Mouse (Mus musculus) midbrain, postnatal 0 days (tissue): ENCODE data around the gene Slx4. TPM values are rescaled to one million over a fixed set of nuclear protein-coding genes. Genes with fewer than 3 reads are reported as not detected.

Experiments used
- ATAC-seq: fragments of 200-750 bp; cut with Nextera tagmentation; 2 replicates; pipeline ENCODE4 v1.8.0; 2017; ENCODE audit warnings: moderate number of reproducible peaks, mild to moderate bottlenecking, moderate TSS enrichment, moderate library complexity; ENCODE audit not compliant: low FRiP score
- DNase-seq: peaks from one replicate; pipeline ENCODE4 v3.0.0-alpha.2; 2015; ENCODE audit warnings: low spot score
- H3K27ac ChIP-seq: fragments of 300-500 bp; sonication (generic); 2 replicates; pipeline ENCODE4 v1.5.1; 2014; ENCODE audit warnings: low read depth, mild to moderate bottlenecking, low read length, mixed read lengths
- H3K27me3 ChIP-seq: fragments of 300-500 bp; sonication (generic); 2 replicates; pipeline ENCODE4 v1.6.1; 2014; ENCODE audit warnings: low read length, control low read depth, mixed read lengths; ENCODE audit not compliant: insufficient read depth
- H3K36me3 ChIP-seq: fragments of 300-500 bp; sonication (generic); 2 replicates; pipeline ENCODE4 v1.6.1; 2014; ENCODE audit warnings: low read length, control low read depth, mixed read lengths; ENCODE audit not compliant: insufficient read depth
- H3K4me1 ChIP-seq: fragments of 300-500 bp; sonication (generic); 2 replicates; pipeline ENCODE4 v1.6.1; 2014; ENCODE audit warnings: mild to moderate bottlenecking, control low read depth, antibody characterized with exemption, low read length, mixed read lengths; ENCODE audit not compliant: insufficient read depth
- H3K4me2 ChIP-seq: fragments of 300-500 bp; sonication (generic); 2 replicates; pipeline ENCODE4 v1.6.1; 2014; ENCODE audit warnings: low read depth, mild to moderate bottlenecking, low read length, mixed read lengths; ENCODE audit not compliant: poor library complexity, severe bottlenecking
- H3K4me3 ChIP-seq: fragments of 300-500 bp; sonication (generic); 2 replicates; pipeline ENCODE4 v1.5.1; 2014; ENCODE audit warnings: low read depth, mild to moderate bottlenecking, low read length, moderate library complexity
- H3K9ac ChIP-seq: fragments of 300-500 bp; sonication (generic); replicated peaks from 2 replicates; pipeline ENCODE4 v1.6.1; 2014; ENCODE audit warnings: mild to moderate bottlenecking, low read length, moderate library complexity, mixed read lengths; ENCODE audit not compliant: poor library complexity, severe bottlenecking
- H3K9me3 ChIP-seq: fragments of 300-500 bp; sonication (generic); 2 replicates; pipeline ENCODE4 v1.6.1; 2016; ENCODE audit warnings: low read length, control low read depth
- CTCF ChIP-seq: IDR thresholded peaks from 2 replicates; pipeline ENCODE4 v1.5.1; 2016; ENCODE audit warnings: antibody characterized with exemption, mild to moderate bottlenecking
- WGBS: fragments of 180-500 bp; shearing (Covaris S2); extraction: QIAGEN DNeasy Blood & Tissue Kit; methylation state at CpG from one replicate; pipeline ENCODE4 v1.1.7; 2014; 5-methylcytosine and 5-hydroxymethylcytosine counted together
- polyA plus RNA-seq: library from polyadenylated mRNA; unstranded; fragments of >200 nt; fragmentation: Nextera tagmentation; extraction: Ambion mirVana; gene quantifications from 2 replicates; pipeline ENCODE4 v1.2.1, GENCODE M21; 2015
- total RNA-seq: library from RNA; depleted of rRNA; stranded (reverse); fragments of >200 nt; gene quantifications from 2 replicates; pipeline ENCODE4 v1.2.3, GENCODE M21; 2014; rRNA removed

Gene Slx4
- 48.4 and 61.4 TPM in 2 replicates for total RNA-seq
- polyA plus RNA-seq: 19.3 and 20.2 TPM in 2 replicates

- WGBS: 2% methylated on average over 58 of the region's 58 CpGs
- Histone ChIP-seq H3K27me3 (no peaks in the 10 kb centered on the region), H3K9me3 (no peaks in the 10 kb centered on the region), H3K36me3 (peaks cover 21% of the 10 kb centered on the region), H3K27ac (peak within 1 kb of the TSS; percentile 73), H3K4me2 (peak within 1 kb of the TSS; percentile 78), H3K9ac (peak within 1 kb of the TSS; percentile 91), H3K4me1 (0 out of 2 replicates have a peak, but pooled peaks cover 6% of the 10 kb centered on the region), H3K4me3 (peak within 1 kb of the TSS; percentile 86)
- DNase-seq: peak; percentile 99
- peak; percentile 98 for ATAC-seq
- TF ChIP-seq CTCF: peak; percentile 72
These were observed at the start of gene Slx4 for GRCm38 (mm10) chr16:4003489-4004398. TSS of gene Slx4 (minus strand) at chr16:4003770.

GRCm38 (mm10) chr16:4052601-4053000, 49.0 kb upstream of the Slx4 start:
- DNase-seq: no peak
- Histone ChIP-seq H3K27ac (no peak overlapping the region), H3K4me3 (no peak overlapping the region), H3K9me3 (no peaks in the 10 kb centered on the region), H3K36me3 (peaks cover 57% of the 10 kb centered on the region), H3K27me3 (no peaks in the 10 kb centered on the region), H3K9ac (no peak overlapping the region), H3K4me2 (no peak overlapping the region), H3K4me1 (no peaks in the 10 kb centered on the region)
- ATAC-seq: no peak
- WGBS: 96% methylated on average over 4 of the region's 4 CpGs
- TF ChIP-seq CTCF: no peak

GRCm38 (mm10) chr16:4045524-4045923, 42.0 kb upstream of the Slx4 start:
- no peaks in the 10 kb centered on the region for H3K9me3 ChIP-seq
- DNase-seq: no peak
- ATAC-seq: no peak
- no peaks in the 10 kb centered on the region for H3K27me3 ChIP-seq
- H3K36me3 ChIP-seq: peaks cover 48% of the 10 kb centered on the region
- H3K4me2 ChIP-seq: no peak overlapping the region
- TF ChIP-seq CTCF: no peak; the same call in 1 of the 2 replicates
- no peak overlapping the region for H3K9ac ChIP-seq
- no peak overlapping the region for H3K27ac ChIP-seq
- no peaks in the 10 kb centered on the region for H3K4me1 ChIP-seq
- 76% methylated on average over 4 of the region's 4 CpGs for WGBS
- no peak overlapping the region for H3K4me3 ChIP-seq

GRCm38 (mm10) chr16:4044093-4044492, 40.5 kb upstream of the Slx4 start:
- H3K36me3 ChIP-seq: peaks cover 50% of the 10 kb centered on the region
- DNase-seq: no peak
- no peaks in the 10 kb centered on the region for H3K4me1 ChIP-seq
- H3K27ac ChIP-seq: no peak overlapping the region
- WGBS: 89% methylated on average over 2 of the region's 2 CpGs
- no peaks in the 10 kb centered on the region for H3K27me3 ChIP-seq
- no peak overlapping the region for H3K4me3 ChIP-seq
- no peak for TF ChIP-seq CTCF
- ATAC-seq: no peak
- no peaks in the 10 kb centered on the region for H3K9me3 ChIP-seq
- no peak overlapping the region for H3K9ac ChIP-seq
- no peak overlapping the region for H3K4me2 ChIP-seq

- Histone ChIP-seq H3K36me3 (peaks cover 54% of the 10 kb centered on the region), H3K4me2 (no peak overlapping the region), H3K4me1 (no peaks in the 10 kb centered on the region), H3K4me3 (no peak overlapping the region), H3K27ac (no peak overlapping the region), H3K27me3 (no peaks in the 10 kb centered on the region), H3K9ac (no peak overlapping the region), H3K9me3 (no peaks in the 10 kb centered on the region)
- DNase-seq (no peak), ATAC-seq (no peak)
- 99% methylated on average over 4 of the region's 4 CpGs for WGBS
- no peak for TF ChIP-seq CTCF
These were observed 38.1 kb upstream of the Slx4 start for GRCm38 (mm10) chr16:4041646-4042045.

GRCm38 (mm10) chr16:4040206-4040605, 36.6 kb upstream of the Slx4 start:
- Histone ChIP-seq H3K4me2 (no peak overlapping the region), H3K4me1 (no peaks in the 10 kb centered on the region), H3K27ac (no peak overlapping the region), H3K4me3 (no peak overlapping the region), H3K36me3 (peaks cover 45% of the 10 kb centered on the region), H3K9ac (no peak overlapping the region), H3K9me3 (no peaks in the 10 kb centered on the region), H3K27me3 (no peaks in the 10 kb centered on the region)
- no peak for DNase-seq
- ATAC-seq: no peak
- no peak for TF ChIP-seq CTCF
- 90% methylated on average over 5 of the region's 5 CpGs for WGBS
